Mouse (Mus musculus): ENCODE measurements around the gene Zfp93.

Zfp93 gene

GRCm38 (mm10) chr7:24291387-24292090 lies 21.3 kb downstream of the Zfp93 start:
- no peak for DNase-seq (ENCODE audit: low spot score)

GRCm38 (mm10) chr7:24293061-24293851 lies 23.0 kb downstream of the Zfp93 start:
- no peak for DNase-seq (ENCODE audit: low spot score)

GRCm38 (mm10) chr7:24294763-24295162 lies 24.5 kb downstream of the Zfp93 start:
- DNase-seq (ENCODE audit: low spot score), result no peak

- no peak for DNase-seq (ENCODE audit: low spot score)
These were observed 25.2 kb downstream of the Zfp93 start for GRCm38 (mm10) chr7:24295376-24295775.

GRCm38 (mm10) chr7:24296386-24296785 lies 26.2 kb downstream of the Zfp93 start:
- DNase-seq (ENCODE audit: low spot score), result no peak

GRCm38 (mm10) chr7:24297361-24298095 lies 27.3 kb downstream of the Zfp93 start:
- no peak for DNase-seq (ENCODE audit: low spot score)

GRCm38 (mm10) chr7:24298635-24298972 lies 28.4 kb downstream of the Zfp93 start:
- DNase-seq (ENCODE audit: low spot score), result no peak

- DNase-seq (ENCODE audit: low spot score), result peak; percentile 42
These were observed 28.9 kb downstream of the Zfp93 start for GRCm38 (mm10) chr7:24298973-24299708.

- DNase-seq (ENCODE audit: low spot score), result no peak
These were observed 29.7 kb downstream of the Zfp93 start for GRCm38 (mm10) chr7:24299823-24300481.

- DNase-seq (ENCODE audit: low spot score), result no peak
These were observed 30.6 kb downstream of the Zfp93 start, which contains the start of gene Zfp61 for GRCm38 (mm10) chr7:24300771-24301282. TSS of gene Zfp61 (minus strand) at chr7:24301232.

- DNase-seq (ENCODE audit: low spot score), result no peak
These were observed 45.7 kb downstream of the Zfp93 start for GRCm38 (mm10) chr7:24315726-24316566.

- peak; percentile 79 for DNase-seq (ENCODE audit: low spot score)
These were observed 46.4 kb downstream of the Zfp93 start, which contains the start of gene Zfp94 for GRCm38 (mm10) chr7:24316567-24317092. TSS of gene Zfp94 (minus strand) at chr7:24316666.

- no peak for DNase-seq (ENCODE audit: low spot score)
These were observed 48.7 kb downstream of the Zfp93 start for GRCm38 (mm10) chr7:24318942-24319341.

- DNase-seq (ENCODE audit: low spot score), result no peak
These were observed 52.4 kb downstream of the Zfp93 start for GRCm38 (mm10) chr7:24322593-24322992.

GRCm38 (mm10) chr7:24325197-24325596 lies 55.0 kb downstream of the Zfp93 start:
- no peak for DNase-seq (ENCODE audit: low spot score)

- DNase-seq (ENCODE audit: low spot score), result no peak
These were observed 55.5 kb downstream of the Zfp93 start for GRCm38 (mm10) chr7:24325675-24326128.

GRCm38 (mm10) chr7:24326273-24327135 lies 56.3 kb downstream of the Zfp93 start:
- no peak for DNase-seq (ENCODE audit: low spot score)

All from spleen, adult 12 weeks (tissue).